Mouse (Mus musculus) hindbrain, embryonic 16.5 days (tissue): ENCODE results near the gene Csrnp3. TPM values are rescaled to one million over a fixed set of nuclear protein-coding genes. Genes with fewer than 3 reads are reported as not detected.
A peak's percentile ranks its signal among the peaks of the same experiment; 100 is the strongest.
"Not testable (repeated sequence)": the region's sequence is repeated elsewhere in the genome, so short reads cannot be mapped to it uniquely, and the experiment has no call there.

ENCODE experiments used
- ATAC-seq: fragments of 200-750 bp; cut with Nextera tagmentation; 2 replicates; pipeline ENCODE4 v1.8.0; 2017; ENCODE audit warnings: moderate TSS enrichment, moderate library complexity
- H3K27ac ChIP-seq: fragments of 300-500 bp; sonication (generic); 2 replicates; pipeline ENCODE4 v1.5.1; 2014; ENCODE audit warnings: low read depth, mild to moderate bottlenecking, control low read depth, low read length, moderate library complexity
- H3K27me3 ChIP-seq: fragments of 300-500 bp; sonication (generic); replicated peaks from 2 replicates; pipeline ENCODE4 v1.6.1; 2014; ENCODE audit warnings: low read length; ENCODE audit not compliant: control insufficient read depth, insufficient read depth
- H3K36me3 ChIP-seq: fragments of 300-500 bp; sonication (generic); 2 replicates; pipeline ENCODE4 v1.6.1; 2014; ENCODE audit warnings: mild to moderate bottlenecking, low read length, moderate library complexity, mixed read lengths; ENCODE audit not compliant: control insufficient read depth, insufficient read depth
- H3K4me1 ChIP-seq: fragments of 300-500 bp; sonication (generic); 2 replicates; pipeline ENCODE4 v1.6.1; 2014; ENCODE audit warnings: low read depth, low read length; ENCODE audit not compliant: control insufficient read depth, insufficient read depth
- H3K4me2 ChIP-seq: fragments of 300-500 bp; sonication (generic); 2 replicates; pipeline ENCODE4 v1.6.1; 2014; ENCODE audit warnings: mild to moderate bottlenecking, low read length, control low read depth, moderate library complexity
- H3K4me3 ChIP-seq: fragments of 300-500 bp; sonication (generic); 2 replicates; pipeline ENCODE4 v1.5.1; 2014; ENCODE audit warnings: mild to moderate bottlenecking, low read length, control low read depth, moderate library complexity
- H3K9ac ChIP-seq: fragments of 300-500 bp; sonication (generic); 2 replicates; pipeline ENCODE4 v1.6.1; 2014; ENCODE audit warnings: low read depth, mild to moderate bottlenecking, control low read depth, low read length, moderate library complexity
- H3K9me3 ChIP-seq: fragments of 300-500 bp; sonication (generic); 2 replicates; pipeline ENCODE4 v1.6.1; 2014; ENCODE audit warnings: mild to moderate bottlenecking, low read length, moderate library complexity; ENCODE audit not compliant: control insufficient read depth
- WGBS: fragments of 180-500 bp; shearing (Covaris S2); extraction: QIAGEN DNeasy Blood & Tissue Kit; methylation state at CpG from one replicate; pipeline ENCODE4 v1.1.7; 2014; 5-methylcytosine and 5-hydroxymethylcytosine counted together
- polyA plus RNA-seq: library from polyadenylated mRNA; unstranded; fragments of >200 nt; fragmentation: Nextera tagmentation; extraction: Ambion mirVana; gene quantifications from 2 replicates; pipeline ENCODE4 v1.2.1, GENCODE M21; 2015

Gene Csrnp3
- polyA plus RNA-seq = 37.2 and 50.0 TPM in 2 replicates

- H3K36me3 ChIP-seq = no peaks in the 10 kb centered on the region
- H3K27me3 ChIP-seq = no peaks in the 10 kb centered on the region
- peak within 1 kb of the TSS; percentile 52 for H3K4me2 ChIP-seq
- H3K27ac ChIP-seq = peak within 1 kb of the TSS; percentile 74
- peak within 1 kb of the TSS; percentile 49 for H3K4me3 ChIP-seq
- peak within 1 kb of the TSS; percentile 55 for H3K9ac ChIP-seq
- peaks cover 5% of the 10 kb centered on the region for H3K4me1 ChIP-seq
- ATAC-seq = peak; percentile 95
- no peaks in the 10 kb centered on the region for H3K9me3 ChIP-seq
- WGBS = under 1% methylated on average over 6 of the region's 6 CpGs
These were observed at the start of gene Csrnp3 for GRCm38 (mm10) chr2:65845551-65845950. TSS of gene Csrnp3 (plus strand) at chr2:65845767.

GRCm38 (mm10) chr2:65801054-65801709 is 44.4 kb upstream of the Csrnp3 start:
- Histone ChIP-seq H3K27ac (no peak overlapping the region), H3K9ac (no peak overlapping the region), H3K36me3 (no peaks in the 10 kb centered on the region), H3K4me1 (no peaks in the 10 kb centered on the region), H3K27me3 (no peaks in the 10 kb centered on the region), H3K9me3 (no peaks in the 10 kb centered on the region), H3K4me3 (no peak overlapping the region), H3K4me2 (no peak overlapping the region)
- 75% methylated on average over 1 of the region's 1 CpGs for WGBS
- no peak for ATAC-seq

- Histone ChIP-seq H3K4me1 (no peaks in the 10 kb centered on the region), H3K4me2 (no peak overlapping the region), H3K4me3 (no peak overlapping the region), H3K27ac (no peak overlapping the region), H3K36me3 (no peaks in the 10 kb centered on the region), H3K9ac (no peak overlapping the region), H3K9me3 (no peaks in the 10 kb centered on the region), H3K27me3 (no peaks in the 10 kb centered on the region)
- 90% methylated on average over 6 of the region's 6 CpGs for WGBS
- no peak for ATAC-seq
These were observed 39.0 kb upstream of the Csrnp3 start for GRCm38 (mm10) chr2:65806556-65806955.

GRCm38 (mm10) chr2:65811203-65811602 is 34.4 kb upstream of the Csrnp3 start:
- not testable (repeated sequence) for ATAC-seq, H3K9ac ChIP-seq, H3K9me3 ChIP-seq, H3K4me3 ChIP-seq, H3K36me3 ChIP-seq, H3K4me2 ChIP-seq, H3K27me3 ChIP-seq, H3K4me1 ChIP-seq, H3K27ac ChIP-seq
- 82% methylated on average over 6 of the region's 6 CpGs for WGBS

DNA sequence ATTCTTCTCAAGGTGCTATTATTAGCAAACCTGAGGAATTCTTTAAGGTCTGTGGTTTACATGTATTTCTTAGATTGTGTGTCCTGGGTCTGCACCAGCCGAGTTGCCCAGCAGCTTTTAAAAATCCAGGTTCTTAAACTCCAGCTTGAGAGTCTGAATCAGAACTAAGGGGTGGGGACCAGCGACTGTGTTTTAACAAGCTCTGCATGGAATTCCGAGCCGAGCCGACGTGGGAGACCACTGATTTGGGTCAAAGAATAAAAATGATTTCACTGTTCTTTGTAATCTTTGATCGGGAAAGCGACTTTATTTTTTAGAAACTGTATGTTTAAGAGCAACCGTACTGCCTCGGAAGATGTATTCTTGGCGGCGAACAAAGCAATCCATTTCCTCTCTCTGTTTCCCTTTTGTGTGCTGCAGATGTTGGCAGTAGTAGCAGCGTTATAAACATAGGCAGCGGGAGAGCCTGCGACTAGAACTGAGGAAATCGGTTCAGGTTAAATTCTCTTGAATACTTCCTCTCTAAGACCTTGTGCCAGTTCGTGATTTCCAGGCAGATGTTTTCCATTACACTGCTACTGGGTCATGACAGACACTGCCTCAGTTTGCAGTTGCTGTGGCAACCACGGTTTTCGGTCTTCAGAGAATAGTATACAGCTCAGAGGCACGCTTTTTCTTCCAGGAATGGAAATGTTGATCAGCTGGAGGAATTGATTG is 27.3 kb upstream of the Csrnp3 start:
- peak; percentile 91 for ATAC-seq
- H3K9ac ChIP-seq = peak overlapping the region; percentile 38; the same call in 1 of the 2 replicates
- 40% methylated on average over 20 of the region's 20 CpGs for WGBS

DNA sequence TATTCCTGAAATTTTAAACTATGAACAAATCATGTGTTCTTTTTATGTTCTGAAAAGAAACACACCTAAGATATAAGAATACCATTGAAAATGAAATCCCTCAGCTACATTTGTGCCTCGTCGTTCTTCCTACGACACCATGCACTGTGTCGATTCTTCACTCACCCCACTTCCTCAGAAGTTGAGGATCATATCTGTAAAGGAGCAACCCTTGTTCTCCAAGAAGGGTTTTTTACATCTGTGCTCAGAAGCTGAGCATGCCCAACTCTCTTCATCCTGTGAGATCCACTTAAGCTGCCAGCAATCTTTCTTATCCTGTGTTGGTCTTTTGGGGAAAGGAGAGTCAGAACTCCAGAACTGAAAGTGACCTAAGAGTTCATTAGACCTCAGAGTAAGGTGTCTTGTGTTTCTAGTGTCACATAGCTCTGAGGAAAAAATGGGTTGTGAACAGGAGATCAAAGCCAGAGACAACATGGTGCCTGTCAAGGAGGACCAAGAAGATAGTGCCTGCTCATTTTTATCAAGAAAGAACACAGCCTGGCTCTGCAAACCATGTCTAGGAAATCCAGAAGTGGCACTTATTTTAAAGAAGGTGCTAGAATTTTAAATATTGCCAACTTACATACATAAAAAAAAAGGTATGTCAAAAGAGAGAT is 25.3 kb upstream of the Csrnp3 start:
- 94% methylated on average over 4 of the region's 4 CpGs for WGBS

More for the DNA sequence above, 27.3 kb upstream of the Csrnp3 start:
- Histone ChIP-seq H3K9me3 (no peaks in the 10 kb centered on the region), H3K27me3 (no peaks in the 10 kb centered on the region), H3K4me3 (peak overlapping the region; percentile 19), H3K4me2 (peak overlapping the region; percentile 45), H3K27ac (peak overlapping the region; percentile 3), H3K36me3 (no peaks in the 10 kb centered on the region), H3K4me1 (peaks cover 3% of the 10 kb centered on the region)

DNA sequence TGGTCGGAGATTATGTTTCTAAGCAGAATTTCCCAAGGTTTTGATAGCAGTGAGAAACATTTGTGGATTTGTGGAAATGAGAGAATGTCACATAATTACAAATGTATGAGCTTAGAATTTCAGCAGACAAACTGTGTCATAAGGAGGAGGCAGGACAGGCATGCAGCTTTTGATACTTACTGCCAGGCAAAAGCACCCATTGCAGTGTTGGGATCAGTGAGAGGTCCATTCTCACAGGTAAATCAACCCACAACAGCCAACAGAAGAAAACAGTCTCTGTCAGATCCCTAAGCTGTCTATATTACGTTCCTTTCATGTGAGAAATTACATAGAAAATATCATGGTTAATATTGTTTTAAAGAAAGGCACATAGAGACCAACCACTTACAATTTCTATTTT is 19.3 kb upstream of the Csrnp3 start:
- no peak overlapping the region for H3K4me2 ChIP-seq
- H3K36me3 ChIP-seq = no peaks in the 10 kb centered on the region
- no peak for ATAC-seq
- no peak overlapping the region for H3K9ac ChIP-seq
- H3K4me3 ChIP-seq = no peak overlapping the region
- H3K27ac ChIP-seq = no peak overlapping the region
- H3K4me1 ChIP-seq = no peaks in the 10 kb centered on the region
- H3K9me3 ChIP-seq = no peaks in the 10 kb centered on the region
- WGBS = 91% methylated on average over 2 of the region's 2 CpGs
- H3K27me3 ChIP-seq = no peaks in the 10 kb centered on the region

More for the DNA sequence above, 25.3 kb upstream of the Csrnp3 start:
- H3K27me3 ChIP-seq = no peaks in the 10 kb centered on the region
- no peak for ATAC-seq
- no peak overlapping the region for H3K27ac ChIP-seq
- H3K36me3 ChIP-seq = no peaks in the 10 kb centered on the region
- H3K4me2 ChIP-seq = no peak overlapping the region
- H3K4me3 ChIP-seq = no peak overlapping the region
- peaks cover 3% of the 10 kb centered on the region for H3K4me1 ChIP-seq
- no peak overlapping the region for H3K9ac ChIP-seq
- no peaks in the 10 kb centered on the region for H3K9me3 ChIP-seq

GRCm38 (mm10) chr2:65826801-65827200 is 18.8 kb upstream of the Csrnp3 start:
- no peak overlapping the region for H3K9ac ChIP-seq
- WGBS = 87% methylated on average over 6 of the region's 6 CpGs
- ATAC-seq = no peak

GRCm38 (mm10) chr2:65828699-65829098 is 16.9 kb upstream of the Csrnp3 start:
- H3K27ac ChIP-seq = no peak overlapping the region
- H3K4me1 ChIP-seq = no peaks in the 10 kb centered on the region
- 91% methylated on average over 1 of the region's 1 CpGs for WGBS
- no peaks in the 10 kb centered on the region for H3K27me3 ChIP-seq
- no peaks in the 10 kb centered on the region for H3K36me3 ChIP-seq
- no peak overlapping the region for H3K4me2 ChIP-seq
- no peak for ATAC-seq
- no peak overlapping the region for H3K9ac ChIP-seq
- H3K9me3 ChIP-seq = no peaks in the 10 kb centered on the region
- no peak overlapping the region for H3K4me3 ChIP-seq

More at GRCm38 (mm10) chr2:65826801-65827200, 18.8 kb upstream of the Csrnp3 start:
- H3K9me3 ChIP-seq = no peaks in the 10 kb centered on the region
- no peak overlapping the region for H3K27ac ChIP-seq
- H3K4me1 ChIP-seq = no peaks in the 10 kb centered on the region
- no peaks in the 10 kb centered on the region for H3K27me3 ChIP-seq
- no peak overlapping the region for H3K4me3 ChIP-seq
- no peak overlapping the region for H3K4me2 ChIP-seq
- no peaks in the 10 kb centered on the region for H3K36me3 ChIP-seq
